Mouse (Mus musculus): ENCODE measurements around the gene Agps. TPM values are rescaled to one million over a fixed set of nuclear protein-coding genes. Genes with fewer than 3 reads are reported as not detected.

Agps gene
- total and polyA plus RNA-seq, 2 experiments from 2014 or later = 11.8 to 19.9 TPM

DNA sequence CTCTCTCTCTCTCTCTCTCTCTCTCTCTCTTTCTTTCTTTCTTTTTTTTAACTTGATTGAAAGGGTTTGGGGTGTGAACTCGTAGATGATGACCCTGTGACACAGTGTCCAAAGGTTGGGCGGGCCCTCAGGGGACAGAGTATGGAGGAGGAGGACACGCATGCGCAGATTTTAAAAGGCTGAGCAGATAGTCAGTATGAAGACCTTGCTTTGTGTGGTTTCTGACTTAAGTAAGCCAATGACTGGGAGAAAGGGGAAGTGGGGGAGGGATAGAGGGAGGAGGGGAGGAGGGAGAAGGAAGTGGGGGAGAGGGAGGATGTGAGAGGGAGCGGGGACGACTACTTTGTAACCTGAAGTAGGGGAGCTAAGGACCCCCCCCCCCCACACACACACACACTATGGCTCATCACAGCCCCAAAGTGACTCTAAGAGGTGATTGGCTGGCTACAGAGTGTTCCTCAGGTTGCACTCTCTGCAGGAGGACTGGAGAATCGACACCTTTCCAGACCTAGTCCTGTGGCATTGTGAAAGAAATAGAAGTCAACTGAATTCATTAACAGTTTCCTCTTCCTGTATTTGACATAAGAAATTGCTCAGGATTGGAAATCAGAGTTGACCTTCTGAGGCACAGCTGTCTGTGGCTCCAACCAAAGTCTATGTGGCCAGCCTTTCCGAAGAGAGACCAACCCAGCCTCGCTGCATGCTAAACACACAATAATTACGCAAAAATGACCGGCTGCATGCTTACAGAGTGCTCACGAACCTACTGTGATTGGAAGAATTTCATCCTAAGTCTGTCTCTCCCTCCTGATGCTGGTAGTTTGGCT, 39.4 kb upstream of the Agps start:
- H3K4me1 ChIP-seq (ENCODE audit: control insufficient read depth, insufficient read depth) = no peaks in the 10 kb centered on the region
- H3K36me3 ChIP-seq (replicated peaks; ENCODE audit: control insufficient read depth, insufficient read depth, low read length) = no peaks in the 10 kb centered on the region
- DNase-seq (ENCODE audit: low spot score) (no peak), ATAC-seq (ENCODE audit: insufficient read depth, low read depth) (peak; percentile 41; the same call in 1 of the 2 replicates)
- H3K27me3 ChIP-seq (ENCODE audit: control insufficient read depth, insufficient read depth, low read length) = no peaks in the 10 kb centered on the region
- TF ChIP-seq CTCF (IDR thresholded peaks at IDR 0.05; ENCODE audit: low read depth) (no peak), EP300 (IDR thresholded peaks at IDR 0.05; ENCODE audit: low read depth) (no peak)
- H3K9me3 ChIP-seq (replicated peaks; ENCODE audit: control insufficient read depth, low read length) = no peaks in the 10 kb centered on the region
- 53% methylated on average over 12 of the region's 12 CpGs for WGBS
- H3K27ac ChIP-seq (ENCODE audit: low read depth) = no peak overlapping the region; the same call in 1 of the 2 replicates
- no peak overlapping the region for H3K9ac ChIP-seq (replicated peaks; ENCODE audit: low read depth, low read length)
- no peak overlapping the region for H3K4me3 ChIP-seq (ENCODE audit: low read depth, low read length)
- H3K4me2 ChIP-seq (ENCODE audit: low read depth, low read length) = no peak overlapping the region

DNA sequence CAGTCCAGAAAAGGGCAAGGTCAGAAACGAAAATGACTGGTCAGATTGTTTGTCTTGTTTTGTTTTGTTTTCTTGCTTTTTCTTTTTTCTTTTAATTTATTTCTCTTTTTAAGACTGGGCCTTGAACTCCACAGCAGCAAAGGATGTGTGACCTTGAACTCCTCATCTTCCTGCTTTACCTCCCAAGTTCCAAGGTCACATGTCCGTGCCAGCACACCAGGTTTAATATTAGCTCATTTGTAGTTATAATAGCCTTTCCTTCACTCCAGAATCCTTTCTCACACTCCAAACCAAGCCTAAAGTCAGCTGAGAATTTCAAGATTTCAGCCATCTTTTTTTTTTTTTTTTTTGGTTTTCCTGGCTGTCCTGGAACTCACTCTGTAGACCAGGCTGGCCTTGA, 35.8 kb upstream of the Agps start:
- no peak overlapping the region for H3K27ac ChIP-seq (ENCODE audit: low read depth)
- WGBS = 60% methylated on average over 2 of the region's 2 CpGs

DNA sequence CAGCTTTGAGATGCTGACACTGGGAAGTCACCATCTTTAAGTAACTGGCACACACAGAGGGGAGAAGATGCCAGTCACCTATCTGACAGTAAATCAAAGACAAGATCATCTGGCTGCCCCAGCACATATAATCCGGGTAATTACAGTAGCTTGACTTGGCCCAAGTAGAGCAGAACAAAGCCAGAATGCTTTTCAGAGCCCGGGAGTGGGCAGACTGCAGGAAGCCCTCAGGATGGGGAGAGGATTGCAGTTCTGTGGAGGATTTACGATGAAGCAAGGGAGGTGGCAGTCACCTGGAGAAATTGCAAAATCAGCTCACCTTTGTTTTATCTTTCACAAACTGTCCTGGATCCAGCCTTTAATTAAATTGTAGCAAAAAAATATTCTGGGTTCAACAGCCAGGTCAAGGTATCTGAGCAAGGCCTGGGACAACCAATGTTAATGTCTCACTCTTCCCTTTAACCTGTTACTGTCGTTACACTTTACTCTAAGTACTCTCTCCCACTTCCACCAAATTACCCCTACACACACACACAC, 33.5 kb upstream of the Agps start:
- TF ChIP-seq CTCF (IDR thresholded peaks at IDR 0.05; ENCODE audit: low read depth) (no peak), EP300 (IDR thresholded peaks at IDR 0.05; ENCODE audit: low read depth) (no peak)
- Histone ChIP-seq H3K9me3 (replicated peaks; ENCODE audit: control insufficient read depth, low read length) (no peaks in the 10 kb centered on the region), H3K4me2 (ENCODE audit: low read depth, low read length) (no peak overlapping the region), H3K4me1 (ENCODE audit: control insufficient read depth, insufficient read depth) (no peaks in the 10 kb centered on the region), H3K36me3 (replicated peaks; ENCODE audit: control insufficient read depth, insufficient read depth, low read length) (no peaks in the 10 kb centered on the region), H3K9ac (replicated peaks; ENCODE audit: low read depth, low read length) (no peak overlapping the region), H3K4me3 (ENCODE audit: low read depth, low read length) (no peak overlapping the region), H3K27ac (ENCODE audit: low read depth) (no peak overlapping the region), H3K27me3 (ENCODE audit: control insufficient read depth, insufficient read depth, low read length) (no peaks in the 10 kb centered on the region)
- 60% methylated on average over 4 of the region's 4 CpGs for WGBS
- no peak for DNase-seq (ENCODE audit: low spot score)
- ATAC-seq (ENCODE audit: insufficient read depth, low read depth) = no peak

More for the DNA sequence above, 35.8 kb upstream of the Agps start:
- no peaks in the 10 kb centered on the region for H3K36me3 ChIP-seq (replicated peaks; ENCODE audit: control insufficient read depth, insufficient read depth, low read length)
- H3K4me2 ChIP-seq (ENCODE audit: low read depth, low read length) = no peak overlapping the region
- H3K9me3 ChIP-seq (replicated peaks; ENCODE audit: control insufficient read depth, low read length) = no peaks in the 10 kb centered on the region
- TF ChIP-seq EP300 (IDR thresholded peaks at IDR 0.05; ENCODE audit: low read depth) (no peak), CTCF (IDR thresholded peaks at IDR 0.05; ENCODE audit: low read depth) (no peak)
- H3K27me3 ChIP-seq (ENCODE audit: control insufficient read depth, insufficient read depth, low read length) = no peaks in the 10 kb centered on the region
- no peak overlapping the region for H3K9ac ChIP-seq (replicated peaks; ENCODE audit: low read depth, low read length)
- no peaks in the 10 kb centered on the region for H3K4me1 ChIP-seq (ENCODE audit: control insufficient read depth, insufficient read depth)
- H3K4me3 ChIP-seq (ENCODE audit: low read depth, low read length) = no peak overlapping the region
- DNase-seq (ENCODE audit: low spot score) (no peak), ATAC-seq (ENCODE audit: insufficient read depth, low read depth) (no peak)

DNA sequence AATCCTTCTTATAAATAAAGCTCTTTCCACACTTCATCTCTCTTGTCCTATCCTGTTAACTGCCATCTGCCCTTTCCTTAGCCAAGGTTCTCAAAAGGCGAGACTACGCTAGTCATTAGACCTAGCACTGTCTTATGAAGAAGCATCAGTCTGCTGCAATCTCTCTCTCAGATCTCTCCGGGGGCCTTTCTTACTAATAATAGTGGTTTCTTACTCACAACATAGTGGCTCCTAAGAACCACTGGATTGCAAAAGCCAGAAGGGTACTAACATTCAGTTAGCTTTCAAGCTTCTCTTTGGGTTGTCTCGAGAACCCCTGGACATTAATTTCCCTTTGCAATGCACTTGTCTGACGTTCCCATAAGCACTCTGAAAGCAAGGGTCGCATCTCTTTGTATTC, 26.2 kb upstream of the Agps start:
- H3K9ac ChIP-seq (replicated peaks; ENCODE audit: low read depth, low read length) = no peak overlapping the region
- H3K4me1 ChIP-seq (ENCODE audit: control insufficient read depth, insufficient read depth) = no peaks in the 10 kb centered on the region
- no peak for ATAC-seq (ENCODE audit: insufficient read depth, low read depth)
- no peak overlapping the region for H3K4me3 ChIP-seq (ENCODE audit: low read depth, low read length)
- H3K27me3 ChIP-seq (ENCODE audit: control insufficient read depth, insufficient read depth, low read length) = no peaks in the 10 kb centered on the region
- no peak for DNase-seq (ENCODE audit: low spot score)
- no peak overlapping the region for H3K27ac ChIP-seq (ENCODE audit: low read depth)
- no peaks in the 10 kb centered on the region for H3K36me3 ChIP-seq (replicated peaks; ENCODE audit: control insufficient read depth, insufficient read depth, low read length)
- H3K4me2 ChIP-seq (ENCODE audit: low read depth, low read length) = no peak overlapping the region
- TF ChIP-seq CTCF (IDR thresholded peaks at IDR 0.05; ENCODE audit: low read depth) (no peak), EP300 (IDR thresholded peaks at IDR 0.05; ENCODE audit: low read depth) (no peak)
- no peaks in the 10 kb centered on the region for H3K9me3 ChIP-seq (replicated peaks; ENCODE audit: control insufficient read depth, low read length)
- 86% methylated on average over 6 of the region's 6 CpGs for WGBS

DNA sequence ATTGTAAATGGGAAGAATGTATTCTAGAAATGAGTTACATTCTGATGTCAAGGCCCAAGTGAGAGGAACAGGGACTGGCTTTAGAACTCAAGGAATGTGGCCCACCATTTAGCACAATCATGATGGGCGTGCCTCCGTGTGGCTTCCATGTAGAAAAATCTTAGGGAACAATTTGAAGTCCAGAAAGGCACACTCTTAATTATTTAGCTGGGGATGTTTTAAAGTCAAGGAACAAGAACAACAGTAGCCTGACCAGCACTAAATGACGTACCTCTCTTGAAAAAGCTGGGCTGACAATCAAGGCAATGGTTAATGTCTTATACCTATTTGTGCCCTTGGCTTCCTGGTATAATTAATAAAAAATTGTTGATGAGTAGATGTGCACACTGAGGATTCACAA, 25.1 kb upstream of the Agps start:
- Histone ChIP-seq H3K27me3 (ENCODE audit: control insufficient read depth, insufficient read depth, low read length) (no peaks in the 10 kb centered on the region), H3K9ac (replicated peaks; ENCODE audit: low read depth, low read length) (no peak overlapping the region), H3K4me2 (ENCODE audit: low read depth, low read length) (no peak overlapping the region), H3K27ac (ENCODE audit: low read depth) (no peak overlapping the region), H3K36me3 (replicated peaks; ENCODE audit: control insufficient read depth, insufficient read depth, low read length) (no peaks in the 10 kb centered on the region), H3K9me3 (replicated peaks; ENCODE audit: control insufficient read depth, low read length) (no peaks in the 10 kb centered on the region), H3K4me1 (ENCODE audit: control insufficient read depth, insufficient read depth) (no peaks in the 10 kb centered on the region), H3K4me3 (ENCODE audit: low read depth, low read length) (no peak overlapping the region)
- WGBS = 91% methylated on average over 3 of the region's 3 CpGs
- ATAC-seq (ENCODE audit: insufficient read depth, low read depth) (no peak), DNase-seq (ENCODE audit: low spot score) (no peak)
- TF ChIP-seq EP300 (IDR thresholded peaks at IDR 0.05; ENCODE audit: low read depth) (no peak), CTCF (IDR thresholded peaks at IDR 0.05; ENCODE audit: low read depth) (no peak)

Data from heart, postnatal 0 days (tissue).